Mouse (Mus musculus): ENCODE data around the gene Pld5. TPM values are rescaled to one million over a fixed set of nuclear protein-coding genes. Genes with fewer than 3 reads are reported as not detected.

Gene Pld5
- polyA plus RNA-seq, 2 experiments: 0.53 to 0.65 TPM

DNA sequence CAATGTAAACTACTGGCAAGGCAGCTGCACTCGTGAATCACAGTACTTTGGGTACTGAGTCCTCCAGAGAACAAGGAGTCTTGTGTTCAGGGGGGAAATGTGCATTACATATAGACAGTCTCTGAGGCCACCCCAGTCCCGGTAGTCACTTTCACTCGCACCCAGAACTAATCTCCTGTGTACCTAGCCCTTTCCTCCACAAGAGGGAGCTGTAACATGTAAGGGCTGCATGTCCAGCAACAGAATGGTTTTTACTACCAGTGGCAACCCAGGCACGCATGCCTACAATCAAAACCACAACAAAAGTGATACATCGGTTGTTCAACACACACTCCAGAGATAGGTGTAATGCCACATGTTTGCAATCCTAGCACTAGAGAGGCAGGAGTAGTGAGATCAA lies 56.9 kb downstream of the Pld5 start:
- no peak overlapping the region for H3K9ac ChIP-seq (ENCODE audit: low read depth, low read length, severe bottlenecking)
- DNase-seq (ENCODE audit: low spot score) (no peak), ATAC-seq (ENCODE audit: low FRiP score, low read depth) (no peak)
- no peaks in the 10 kb centered on the region for H3K27me3 ChIP-seq (ENCODE audit: control insufficient read depth, insufficient read depth, low read length)
- H3K36me3 ChIP-seq (ENCODE audit: control insufficient read depth, insufficient read depth, low read length): no peaks in the 10 kb centered on the region
- no peaks in the 10 kb centered on the region for H3K9me3 ChIP-seq (ENCODE audit: control insufficient read depth, low read length)
- no peak overlapping the region for H3K4me3 ChIP-seq (replicated peaks; ENCODE audit: low read length)
- no peak for TF ChIP-seq POLR2A (IDR thresholded peaks at IDR 0.05; ENCODE audit: borderline replicate concordance, extremely low read depth, insufficient read depth, insufficient read length)
- H3K4me2 ChIP-seq (replicated peaks; ENCODE audit: low read depth, low read length, severe bottlenecking): no peak overlapping the region
- H3K27ac ChIP-seq (replicated peaks; ENCODE audit: low read depth, low read length): no peak overlapping the region
- WGBS: 86% methylated on average over 5 of the region's 5 CpGs
- H3K4me1 ChIP-seq (ENCODE audit: control insufficient read depth, insufficient read depth, low read length): peaks cover 5% of the 10 kb centered on the region; the same call in 1 of the 2 replicates

DNA sequence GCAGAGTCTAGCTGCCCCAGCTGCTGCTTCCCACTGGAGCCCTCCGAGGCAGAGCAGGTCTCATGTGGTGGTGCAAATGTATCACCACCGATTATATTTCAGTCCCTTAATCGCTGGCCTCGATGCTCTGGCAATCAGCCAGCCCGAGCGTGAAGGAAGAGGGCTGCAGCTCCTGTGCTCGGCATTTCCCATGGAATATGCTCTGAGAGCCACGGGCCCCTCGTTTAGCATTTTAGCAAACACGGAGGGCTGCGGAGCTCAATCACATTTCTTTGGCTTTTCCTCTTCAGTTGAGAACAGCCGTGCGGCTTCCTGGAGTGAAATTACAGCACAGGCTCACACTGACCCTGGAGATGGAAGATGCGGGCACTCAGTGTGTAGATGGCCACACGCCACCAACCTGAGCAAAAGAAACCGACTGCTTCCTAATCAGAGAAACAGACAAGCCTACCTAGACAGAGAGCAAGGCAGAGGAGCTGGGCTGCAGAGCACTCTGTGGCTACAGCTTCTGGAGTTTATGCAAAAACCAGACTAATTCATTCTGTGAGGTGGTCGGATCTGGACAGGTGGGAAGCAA lies 61.4 kb downstream of the Pld5 start:
- Histone ChIP-seq H3K4me3 (replicated peaks; ENCODE audit: low read length) (0 out of 2 replicates have a peak overlapping the region, but pooled peaks have one; percentile 11), H3K9me3 (ENCODE audit: control insufficient read depth, low read length) (no peaks in the 10 kb centered on the region), H3K4me2 (replicated peaks; ENCODE audit: low read depth, low read length, severe bottlenecking) (peak overlapping the region; percentile 35), H3K36me3 (ENCODE audit: control insufficient read depth, insufficient read depth, low read length) (no peaks in the 10 kb centered on the region), H3K27ac (replicated peaks; ENCODE audit: low read depth, low read length) (no peak overlapping the region), H3K27me3 (ENCODE audit: control insufficient read depth, insufficient read depth, low read length) (no peaks in the 10 kb centered on the region), H3K4me1 (ENCODE audit: control insufficient read depth, insufficient read depth, low read length) (peaks cover 5% of the 10 kb centered on the region; the same call in 1 of the 2 replicates), H3K9ac (ENCODE audit: low read depth, low read length, severe bottlenecking) (peak overlapping the region; percentile 38)
- DNase-seq (ENCODE audit: low spot score) (peak; percentile 23), ATAC-seq (ENCODE audit: low FRiP score, low read depth) (peak; percentile 41)
- no peak for TF ChIP-seq POLR2A (IDR thresholded peaks at IDR 0.05; ENCODE audit: borderline replicate concordance, extremely low read depth, insufficient read depth, insufficient read length)
- WGBS: 32% methylated on average over 17 of the region's 17 CpGs

DNA sequence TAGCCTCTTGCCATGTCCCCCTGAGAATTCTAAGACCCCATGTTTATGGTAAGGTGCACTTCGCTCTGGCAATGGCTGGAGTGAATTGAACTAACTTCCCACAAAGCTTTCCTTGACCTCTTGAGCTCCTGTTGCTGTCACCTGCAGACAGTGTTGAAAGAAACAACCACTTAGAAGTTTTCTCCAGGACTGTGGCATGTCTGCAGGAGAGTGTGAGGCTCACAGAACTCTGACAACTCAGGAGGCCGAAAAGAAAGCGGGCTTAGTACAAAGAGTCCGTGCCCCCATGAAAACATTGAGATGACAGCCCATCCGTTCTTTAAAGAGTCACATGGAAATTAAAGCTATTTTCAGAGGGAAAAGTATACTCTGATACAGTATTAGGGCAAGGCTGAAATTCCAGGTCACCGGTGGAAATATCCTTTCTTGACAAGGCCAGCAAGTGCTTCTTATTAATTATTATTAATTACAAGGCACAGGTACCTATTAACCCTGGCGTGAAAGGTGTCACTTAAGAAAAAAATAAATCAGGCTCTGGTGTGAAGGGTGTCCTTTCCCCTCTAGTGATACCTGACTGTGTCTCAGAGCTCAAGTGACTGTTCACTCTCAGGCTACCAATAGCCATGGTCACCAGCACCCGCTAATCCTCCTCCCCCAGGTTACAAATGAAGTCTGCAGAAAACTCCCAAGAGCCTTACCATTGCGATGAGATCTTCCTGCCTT lies 62.0 kb downstream of the Pld5 start:
- no peak for DNase-seq (ENCODE audit: low spot score)
- Histone ChIP-seq H3K27ac (replicated peaks; ENCODE audit: low read depth, low read length) (no peak overlapping the region), H3K4me3 (replicated peaks; ENCODE audit: low read length) (0 out of 2 replicates have a peak overlapping the region, but pooled peaks have one; percentile 11), H3K9ac (ENCODE audit: low read depth, low read length, severe bottlenecking) (peak overlapping the region; percentile 38; the same call in 1 of the 2 replicates), H3K27me3 (ENCODE audit: control insufficient read depth, insufficient read depth, low read length) (no peaks in the 10 kb centered on the region), H3K4me2 (replicated peaks; ENCODE audit: low read depth, low read length, severe bottlenecking) (peak overlapping the region; percentile 35), H3K36me3 (ENCODE audit: control insufficient read depth, insufficient read depth, low read length) (no peaks in the 10 kb centered on the region), H3K9me3 (ENCODE audit: control insufficient read depth, low read length) (no peaks in the 10 kb centered on the region), H3K4me1 (ENCODE audit: control insufficient read depth, insufficient read depth, low read length) (peaks cover 5% of the 10 kb centered on the region; the same call in 1 of the 2 replicates)
- no peak for ATAC-seq (ENCODE audit: low FRiP score, low read depth)
- TF ChIP-seq POLR2A (IDR thresholded peaks at IDR 0.05; ENCODE audit: borderline replicate concordance, extremely low read depth, insufficient read depth, insufficient read length): no peak
- WGBS: 70% methylated on average over 9 of the region's 9 CpGs

DNA sequence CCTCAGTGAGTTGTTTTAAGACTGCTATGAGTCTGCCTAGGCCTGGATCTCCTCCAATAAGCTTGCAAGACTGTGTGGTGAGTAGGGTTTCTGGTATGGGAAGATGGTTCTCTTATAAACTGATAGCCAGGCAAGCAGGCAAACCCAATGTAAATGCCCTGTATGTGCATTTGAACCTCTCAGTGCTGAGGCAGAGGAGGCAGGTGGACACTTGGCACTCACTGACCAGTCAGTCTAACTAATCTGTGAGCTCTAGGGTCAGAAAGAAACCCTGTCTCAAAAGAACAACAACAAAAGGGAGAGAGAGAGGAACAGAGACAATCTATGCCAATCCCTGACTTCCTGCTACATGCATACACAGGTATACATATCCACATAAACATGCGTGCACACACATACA lies 64.3 kb downstream of the Pld5 start:
- Histone ChIP-seq H3K4me2 (replicated peaks; ENCODE audit: low read depth, low read length, severe bottlenecking) (no peak overlapping the region), H3K27ac (replicated peaks; ENCODE audit: low read depth, low read length) (no peak overlapping the region), H3K9ac (ENCODE audit: low read depth, low read length, severe bottlenecking) (no peak overlapping the region), H3K27me3 (ENCODE audit: control insufficient read depth, insufficient read depth, low read length) (no peaks in the 10 kb centered on the region), H3K9me3 (ENCODE audit: control insufficient read depth, low read length) (no peaks in the 10 kb centered on the region), H3K36me3 (ENCODE audit: control insufficient read depth, insufficient read depth, low read length) (no peaks in the 10 kb centered on the region), H3K4me1 (ENCODE audit: control insufficient read depth, insufficient read depth, low read length) (peaks cover 5% of the 10 kb centered on the region; the same call in 1 of the 2 replicates), H3K4me3 (replicated peaks; ENCODE audit: low read length) (no peak overlapping the region)
- 95% methylated on average over 1 of the region's 1 CpGs for WGBS
- DNase-seq (ENCODE audit: low spot score): no peak
- no peak for TF ChIP-seq POLR2A (IDR thresholded peaks at IDR 0.05; ENCODE audit: borderline replicate concordance, extremely low read depth, insufficient read depth, insufficient read length)
- ATAC-seq (ENCODE audit: low FRiP score, low read depth): no peak

DNA sequence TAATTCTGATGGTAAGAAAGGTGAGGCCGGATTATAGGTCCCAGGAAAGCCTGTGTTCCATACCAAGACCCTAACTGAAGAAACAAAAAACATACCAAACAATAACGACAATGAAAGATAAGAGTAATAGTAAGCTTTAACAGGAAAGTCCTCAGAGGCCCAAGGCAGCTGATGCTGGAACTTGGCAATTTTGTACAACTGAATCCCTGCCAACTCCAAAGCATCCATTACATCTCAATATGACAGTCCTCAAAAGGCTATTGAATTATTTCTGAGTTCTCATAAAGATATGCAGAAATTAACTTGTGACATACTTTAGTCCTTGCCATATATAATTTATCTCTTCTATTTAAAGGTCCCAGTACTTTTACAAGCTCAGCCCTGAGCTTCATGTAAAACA lies 67.1 kb downstream of the Pld5 start:
- TF ChIP-seq POLR2A (IDR thresholded peaks at IDR 0.05; ENCODE audit: borderline replicate concordance, extremely low read depth, insufficient read depth, insufficient read length): no peak
- H3K4me2 ChIP-seq (replicated peaks; ENCODE audit: low read depth, low read length, severe bottlenecking): no peak overlapping the region
- no peak overlapping the region for H3K4me3 ChIP-seq (replicated peaks; ENCODE audit: low read length)
- no peaks in the 10 kb centered on the region for H3K36me3 ChIP-seq (ENCODE audit: control insufficient read depth, insufficient read depth, low read length)
- no peaks in the 10 kb centered on the region for H3K4me1 ChIP-seq (ENCODE audit: control insufficient read depth, insufficient read depth, low read length)
- no peak overlapping the region for H3K9ac ChIP-seq (ENCODE audit: low read depth, low read length, severe bottlenecking)
- WGBS: 81% methylated on average over 2 of the region's 2 CpGs
- no peaks in the 10 kb centered on the region for H3K9me3 ChIP-seq (ENCODE audit: control insufficient read depth, low read length)
- DNase-seq (ENCODE audit: low spot score) (no peak), ATAC-seq (ENCODE audit: low FRiP score, low read depth) (no peak)
- H3K27me3 ChIP-seq (ENCODE audit: control insufficient read depth, insufficient read depth, low read length): no peaks in the 10 kb centered on the region
- no peak overlapping the region for H3K27ac ChIP-seq (replicated peaks; ENCODE audit: low read depth, low read length)

Data from limb, embryonic 14.5 days (tissue).